8 mouse cellular contexts compared by ENCODE assay signal in the genomic region with DNA sequence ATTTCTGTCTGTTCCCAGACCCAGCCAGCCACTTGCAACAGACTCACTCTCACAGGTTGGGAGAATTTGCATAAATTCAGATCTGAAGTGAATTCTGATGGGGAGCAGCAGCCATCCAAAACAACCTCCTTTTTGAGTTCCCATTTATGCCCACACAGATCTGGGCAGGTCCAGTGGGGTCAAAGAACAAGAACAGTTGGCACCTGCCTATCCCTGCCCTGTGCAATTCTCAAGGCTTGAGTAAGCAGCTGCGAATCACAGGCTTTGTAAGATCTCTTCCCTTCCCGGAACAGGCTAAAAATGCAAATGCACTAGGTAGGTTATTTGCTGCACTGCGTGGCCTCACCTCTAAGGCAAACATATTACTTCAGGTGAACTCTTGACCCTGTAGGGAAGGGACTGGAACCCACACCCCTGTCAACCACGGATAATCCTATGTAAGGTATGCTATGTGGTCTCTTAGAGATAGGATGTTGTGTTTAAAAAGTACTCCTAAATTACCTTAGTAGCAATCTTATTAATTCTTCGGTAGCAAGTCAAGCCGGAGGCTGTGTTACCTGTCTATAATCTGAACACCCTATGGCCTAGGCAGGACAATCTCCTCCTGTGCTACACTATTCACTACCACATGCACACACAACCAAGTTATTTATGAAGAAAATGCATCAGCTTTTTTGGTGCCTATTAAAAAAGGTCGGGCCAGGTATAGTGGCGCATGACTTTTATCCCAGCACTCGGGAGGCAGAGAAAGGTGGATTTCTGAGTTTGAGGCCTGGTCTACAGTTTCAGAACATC. TPM values are rescaled to one million over a fixed set of nuclear protein-coding genes. Genes with fewer than 3 reads are reported as not detected.
DNase-seq lines count a peak whose midpoint lies in the region; ATAC-seq and TF ChIP-seq lines count a peak whose summit lies in the region.

No protein-coding gene starts in this region.

- no peaks in the 10 kb centered on the region for H3K27me3 ChIP-seq in heart, adult 2 months (ENCODE audit: control insufficient read depth, insufficient read depth, low read length)

- ATAC-seq in megakaryocyte-erythroid progenitor cell, adult 5-6 weeks (replicated peaks; ENCODE audit: low FRiP score, low TSS enrichment, poor library complexity, severe bottlenecking): no peak

- peaks cover 8% of the 10 kb centered on the region for H3K36me3 ChIP-seq in heart, adult 2 months (ENCODE audit: control insufficient read depth, insufficient read depth, low read length)
- no peaks in the 10 kb centered on the region for H3K36me3 ChIP-seq in ES-E14 (ENCODE audit: control insufficient read depth, insufficient read depth, low read length, poor library complexity, severe bottlenecking)

- WGBS in heart, adult 2 months: 79% methylated on average over 9 of the region's 9 CpGs

- no peak for TF ChIP-seq EP300 in heart, adult 2 months (IDR thresholded peaks at IDR 0.05; ENCODE audit: insufficient read depth, low read depth, low read length)

- TF ChIP-seq POLR2A in heart, adult 2 months (IDR thresholded peaks at IDR 0.05; ENCODE audit: insufficient read depth, low read depth, low read length): no peak

- no peaks in the 10 kb centered on the region for H3K79me2 ChIP-seq in heart, adult 2 months (replicated peaks; ENCODE audit: control insufficient read depth, insufficient read depth, low read length)

- TF ChIP-seq CTCF in heart, adult 2 months (IDR thresholded peaks at IDR 0.05): no peak

- H3K9ac ChIP-seq in heart, adult 2 months (ENCODE audit: low read depth, low read length): no peak overlapping the region
- peak overlapping the region; percentile 19; the same call in 1 of the 2 replicates for H3K9ac ChIP-seq in ES-E14 (ENCODE audit: insufficient read depth, low read depth, low read length, poor library complexity, severe bottlenecking)

- H3K27ac ChIP-seq in heart, adult 2 months: peak overlapping the region; percentile 97
- peak overlapping the region; percentile 80 for H3K27ac ChIP-seq in ES-E14 (ENCODE audit: insufficient read depth, low read depth, low read length, poor library complexity, severe bottlenecking)

- no peak for DNase-seq in heart, adult 2 months
- no peak for DNase-seq in heart, postnatal 4 days
- DNase-seq in ES-E14 (ENCODE audit: low read depth, low spot score): no peak
- peak; percentile 86 for DNase-seq in kidney, adult 11 months
- DNase-seq in lung, postnatal 36 days: peak; percentile 75
- DNase-seq in embryo, embryonic 11 days: no peak
- DNase-seq in embryo, embryonic 9.5 days (ENCODE audit: extremely low spot score): no peak

- intact Hi-C loops in heart, adult 2 months (cut with DNase I): no loop called here

- no peaks in the 10 kb centered on the region for H3K9me3 ChIP-seq in ES-E14 (ENCODE audit: control insufficient read depth, insufficient read depth, low read depth, low read length)

- peak overlapping the region; percentile 42; the same call in 1 of the 2 replicates for H3K4me3 ChIP-seq in heart, adult 2 months
- no peak overlapping the region for H3K4me3 ChIP-seq in ES-E14 (ENCODE audit: insufficient read depth in 1 of 2, low read depth in 1 of 2, low read length in 2 of 2, poor library complexity in 1 of 2, severe bottlenecking in 1 of 2)

- H3K4me1 ChIP-seq in heart, adult 2 months (ENCODE audit: control insufficient read depth, insufficient read depth, low read length): peaks cover 33% of the 10 kb centered on the region
- H3K4me1 ChIP-seq in ES-E14 (ENCODE audit: control insufficient read depth in 2 of 2, insufficient read depth in 2 of 2, low read length in 2 of 2, poor library complexity in 1 of 2): peaks cover 23 to 48% of the 10 kb centered on the region in 2 experiments

- in situ Hi-C loops in ES-E14 (cut with MboI; ENCODE audit: low sequenced_read_pairs in 2 of 2, unreplicated experiment in 2 of 2): no loop called here

TF ChIP-seq in ES-E14, 5 proteins besides CTCF, POLR2A, EP300 and RAD21:
- TF ChIP-seq MAFK (IDR thresholded peaks at IDR 0.05; ENCODE audit: insufficient read depth, low read depth, low read length): no peak
- TF ChIP-seq ZC3H11A (IDR thresholded peaks at IDR 0.05; ENCODE audit: borderline replicate concordance, low read depth, low read length): no peak
- no peak for TF ChIP-seq CHD2 (IDR thresholded peaks at IDR 0.05; ENCODE audit: low read depth, low read length)
- TF ChIP-seq HCFC1 (IDR thresholded peaks at IDR 0.05; ENCODE audit: borderline replicate concordance, insufficient read depth, low read length): no peak
- TF ChIP-seq ZNF384 (IDR thresholded peaks at IDR 0.05; ENCODE audit: low read depth, low read length): no peak

RNA-seq across cellular contexts. Expression of a gene that starts 35.7 kb away (rescaled TPM):
- 1 to 10 TPM; 5.7 to 6.2 TPM for total RNA-seq in heart, adult 2 months (2021)
- 4.7 and 8.3 TPM in 2 replicates for polyA plus RNA-seq in heart, adult 2 months (2012; rRNA removed)
- total RNA-seq in heart, postnatal 4 days (2021): 1 to 10 TPM; 8.4 to 9.7 TPM
- 3.0 and 6.5 TPM in 2 replicates for total RNA-seq in ES-E14 (2012; rRNA removed)
- total RNA-seq in megakaryocyte-erythroid progenitor cell, adult 5-6 weeks (2014; fragmentation: Nextera tagmentation): 17.5 and 20.8 TPM in 2 replicates
- total RNA-seq in megakaryocyte-erythroid progenitor cell, adult 5-6 weeks (2017): 13.7 and 20.5 TPM in 2 replicates

RNA-seq across cellular contexts. Expression of a gene that starts 35.9 kb away (rescaled TPM):
- 10 to 100 TPM; 18.3 to 22.4 TPM for total RNA-seq in heart, adult 2 months (2021)
- 6.4 and 8.1 TPM in 2 replicates for polyA plus RNA-seq in heart, adult 2 months (2012; rRNA removed)
- 10 to 100 TPM; 27.7 to 28.8 TPM for total RNA-seq in heart, postnatal 4 days (2021)
- 41.4 and 43.1 TPM in 2 replicates for total RNA-seq in ES-E14 (2012; rRNA removed)
- total RNA-seq in megakaryocyte-erythroid progenitor cell, adult 5-6 weeks (2014; fragmentation: Nextera tagmentation): 45.2 and 49.5 TPM in 2 replicates
- 45.4 and 52.7 TPM in 2 replicates for total RNA-seq in megakaryocyte-erythroid progenitor cell, adult 5-6 weeks (2017)

Comparison
In these comparisons a context has a peak if more than half of its experiments do, and no peak if none do; other contexts are left out.
1. DNase-seq: peak in kidney, adult 11 months (single experiment) and lung, postnatal 36 days (single experiment); none in heart, adult 2 months (0 of 2), heart, postnatal 4 days (single experiment), ES-E14 (single experiment), embryo, embryonic 11 days (single experiment) and embryo, embryonic 9.5 days (single experiment).